Mouse (Mus musculus): Measurements from ENCODE around the gene Cstad. TPM values are rescaled to one million over a fixed set of nuclear protein-coding genes. Genes with fewer than 3 reads are reported as not detected.
A peak's percentile ranks its signal among the peaks of the same experiment; 100 is the strongest.

The Cstad gene
- total RNA-seq, 4 experiments from 2014 or later: 0.69 to 2.3 (median 1.5) TPM

DNA sequence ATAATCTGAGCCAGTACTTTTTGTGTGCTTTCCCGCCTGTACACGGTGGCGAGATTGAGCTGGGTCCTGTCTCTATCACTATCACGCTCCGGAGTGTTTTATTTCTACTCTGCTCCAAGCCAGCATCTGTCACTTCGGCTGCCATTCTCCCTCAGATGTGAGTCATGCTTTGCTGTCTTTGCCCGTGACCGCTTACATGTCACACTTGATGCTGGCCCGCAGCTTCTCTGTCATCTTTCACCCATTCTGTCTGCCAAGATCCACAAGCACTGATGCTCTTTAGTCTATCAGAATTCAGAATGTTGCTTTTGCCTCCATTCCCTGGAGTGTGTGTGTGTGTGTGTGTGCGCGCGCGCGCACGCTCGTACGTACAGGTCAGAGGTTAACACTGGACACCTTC lies 33.5 kb downstream of the Cstad start:
- DNase-seq (ENCODE audit: low spot score): no peak

DNA sequence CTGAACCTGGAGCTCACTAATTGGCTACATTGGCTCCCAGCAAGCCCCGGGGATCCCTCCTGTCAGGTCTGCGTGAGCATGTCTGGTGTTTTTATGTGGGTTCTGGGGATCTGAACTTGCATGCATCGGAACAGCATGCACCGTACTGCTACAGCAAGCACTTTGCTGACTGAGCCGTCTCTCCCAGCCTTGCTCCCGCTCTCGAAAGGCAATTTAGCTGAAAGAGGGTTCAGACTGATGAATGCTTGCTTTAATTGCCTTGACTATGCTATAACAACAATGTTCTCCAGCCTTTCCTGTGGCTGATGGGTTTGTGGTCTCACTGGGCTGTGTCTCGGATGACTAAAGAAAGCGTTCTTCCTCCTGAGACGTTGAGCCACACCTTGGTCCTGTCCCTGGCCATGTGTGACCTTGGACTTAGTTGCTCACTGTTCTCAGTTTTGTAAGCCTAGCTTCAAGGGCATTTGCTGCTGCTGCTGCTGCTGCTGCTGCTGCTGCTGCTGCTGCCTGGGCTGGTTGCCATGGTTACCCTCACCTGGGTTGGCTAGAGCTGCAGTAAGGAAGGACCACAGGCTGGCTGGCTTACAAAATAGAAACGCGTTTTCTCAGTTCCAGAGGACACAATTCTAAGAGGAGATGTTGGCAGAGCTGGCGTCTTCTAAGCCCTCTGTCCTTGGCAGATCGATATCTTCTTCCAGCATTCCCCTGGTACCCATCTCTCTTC lies 34.4 kb downstream of the Cstad start:
- no peak for DNase-seq (ENCODE audit: low spot score)

DNA sequence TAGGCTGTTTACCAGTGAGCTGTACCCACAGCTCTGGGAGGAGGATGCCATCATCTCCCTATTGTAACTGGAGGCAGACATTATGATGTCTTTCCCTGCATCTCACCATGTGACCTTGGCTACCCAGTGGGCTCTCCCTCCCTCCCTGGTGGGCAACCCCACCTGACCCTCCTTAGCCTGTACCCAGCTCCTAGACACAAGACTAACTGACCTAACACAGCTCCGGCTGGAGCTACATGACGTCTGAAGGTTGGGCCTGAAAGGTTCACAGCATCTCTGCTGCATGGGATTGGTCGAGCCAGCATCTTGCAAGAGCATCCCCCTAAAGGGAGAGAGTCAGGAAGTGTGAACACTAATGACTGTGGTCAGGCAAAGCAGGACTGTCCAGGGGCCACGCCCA lies 35.0 kb downstream of the Cstad start:
- no peak for DNase-seq (ENCODE audit: low spot score)

DNA sequence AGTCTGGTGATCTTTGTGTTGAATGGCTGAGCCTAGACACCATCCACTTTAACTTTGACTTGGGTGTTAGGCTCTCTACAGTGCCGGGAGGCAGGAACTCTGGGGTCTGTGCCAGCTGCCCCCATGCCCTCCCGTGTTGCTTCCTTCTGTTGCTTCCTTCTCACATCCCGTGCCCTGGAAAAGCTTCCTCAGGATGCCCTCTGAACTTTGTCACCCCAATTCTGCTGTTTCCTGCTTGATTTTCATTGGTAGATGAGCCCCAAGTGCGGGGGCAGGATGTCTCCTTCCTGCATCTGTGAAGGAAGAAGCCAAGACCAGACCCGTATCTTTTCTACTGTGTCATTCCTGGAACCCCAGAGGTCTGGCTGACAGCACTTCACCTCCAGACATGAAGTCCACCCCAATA lies 41.4 kb downstream of the Cstad start:
- DNase-seq (ENCODE audit: low spot score): peak; percentile 43

DNA sequence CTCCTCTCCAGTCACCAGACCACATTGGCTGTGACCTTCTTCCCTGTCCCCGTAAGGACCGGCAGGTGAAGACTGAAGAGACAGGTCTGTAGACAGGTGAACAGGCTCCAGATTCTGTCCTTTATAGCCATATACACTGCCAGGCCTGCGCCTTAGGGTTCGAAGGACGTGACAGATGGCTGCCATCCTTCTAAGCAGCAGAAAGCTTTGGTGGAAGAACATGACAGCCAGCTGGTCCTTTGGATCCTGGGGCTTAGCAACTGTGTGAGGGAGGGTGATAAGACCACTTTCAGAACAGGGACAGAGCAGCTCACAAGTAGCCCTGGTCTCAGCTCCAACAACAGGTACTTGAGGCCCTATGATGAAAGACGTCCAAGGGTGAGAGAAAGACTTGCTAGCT lies 43.2 kb downstream of the Cstad start:
- no peak for DNase-seq (ENCODE audit: low spot score)

DNA sequence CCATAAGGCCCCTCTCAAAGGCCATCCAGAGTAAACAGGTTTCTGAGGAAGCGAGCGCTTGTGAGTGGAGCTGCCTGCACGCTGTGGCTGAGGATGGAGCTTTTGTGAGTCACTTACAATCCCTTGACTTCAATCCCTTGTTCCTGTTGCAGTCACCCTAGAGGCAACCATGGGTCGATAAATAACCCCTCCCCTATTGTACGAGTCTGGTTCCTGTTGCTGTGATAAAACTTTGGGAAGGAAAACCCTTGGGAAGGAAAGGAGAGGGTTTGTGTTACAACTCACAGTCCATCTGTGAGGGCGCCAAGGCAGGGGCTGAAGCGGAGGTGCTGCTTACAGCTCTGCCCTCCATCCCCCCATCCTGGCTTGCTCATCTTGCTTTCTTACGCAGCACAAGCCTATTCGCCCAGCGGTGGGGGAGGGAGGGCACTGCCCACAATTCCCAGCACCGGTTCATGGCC lies 45.2 kb downstream of the Cstad start:
- no peak for DNase-seq (ENCODE audit: low spot score)

DNA sequence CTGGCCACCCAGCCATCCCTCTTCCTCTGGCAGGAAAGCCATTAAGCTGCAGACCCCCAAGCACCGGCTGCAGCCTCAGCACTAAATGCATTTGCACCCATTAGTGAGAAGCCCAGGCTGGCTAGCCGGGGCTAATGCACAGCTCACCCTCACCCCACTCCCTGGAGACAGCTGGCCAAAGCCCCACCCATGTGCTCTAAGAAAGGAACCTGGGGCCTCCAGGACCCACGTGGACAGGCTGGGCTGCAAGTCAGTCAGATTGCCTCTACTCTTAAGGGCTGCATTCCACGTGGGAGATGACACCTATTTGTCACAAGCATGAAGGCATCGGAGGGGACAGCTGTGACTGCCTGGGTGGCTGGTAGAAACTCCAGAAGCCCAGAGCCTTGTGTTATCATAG lies 48.0 kb downstream of the Cstad start:
- no peak for DNase-seq (ENCODE audit: low spot score)

DNA sequence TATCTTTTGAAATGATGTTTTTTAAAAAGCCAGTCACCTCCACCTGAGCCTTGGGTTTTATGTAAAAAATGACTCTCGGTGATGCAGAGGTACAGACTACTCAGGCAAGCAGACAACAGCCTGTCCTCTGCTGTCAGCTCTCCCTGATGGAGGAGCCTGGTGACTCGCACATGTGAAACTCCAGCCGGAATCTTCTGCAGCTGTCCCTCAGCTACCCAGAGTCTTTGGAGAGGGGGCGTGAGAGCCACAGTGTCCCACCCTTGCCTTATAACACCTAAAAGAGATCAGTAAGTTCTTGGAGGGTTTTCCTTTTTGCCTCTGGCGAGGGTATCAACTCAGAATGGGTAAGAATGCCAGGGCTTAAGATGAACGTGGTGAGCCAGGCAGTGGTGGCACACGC lies 48.6 kb downstream of the Cstad start:
- DNase-seq (ENCODE audit: low spot score): no peak

DNA sequence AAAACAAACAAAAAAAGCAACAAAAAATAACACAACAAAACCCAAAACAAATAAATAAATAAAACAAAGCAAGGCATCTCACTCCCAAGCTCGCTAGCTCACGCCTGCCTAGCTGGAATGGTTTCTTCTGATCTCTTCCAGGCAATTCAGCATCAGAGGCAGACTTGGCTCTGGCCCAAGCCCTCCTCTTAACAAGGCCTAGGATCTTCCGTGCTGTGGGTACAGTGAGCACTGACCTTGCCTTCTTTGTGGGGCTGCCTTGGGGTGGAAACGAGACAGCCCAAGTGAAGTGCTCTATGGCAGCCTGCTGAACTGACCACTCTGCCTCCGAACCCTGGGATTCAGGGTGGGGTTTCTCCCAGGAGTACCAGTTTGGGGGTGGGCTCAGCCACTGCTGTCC lies 52.0 kb downstream of the Cstad start:
- DNase-seq (ENCODE audit: low spot score): no peak

DNA sequence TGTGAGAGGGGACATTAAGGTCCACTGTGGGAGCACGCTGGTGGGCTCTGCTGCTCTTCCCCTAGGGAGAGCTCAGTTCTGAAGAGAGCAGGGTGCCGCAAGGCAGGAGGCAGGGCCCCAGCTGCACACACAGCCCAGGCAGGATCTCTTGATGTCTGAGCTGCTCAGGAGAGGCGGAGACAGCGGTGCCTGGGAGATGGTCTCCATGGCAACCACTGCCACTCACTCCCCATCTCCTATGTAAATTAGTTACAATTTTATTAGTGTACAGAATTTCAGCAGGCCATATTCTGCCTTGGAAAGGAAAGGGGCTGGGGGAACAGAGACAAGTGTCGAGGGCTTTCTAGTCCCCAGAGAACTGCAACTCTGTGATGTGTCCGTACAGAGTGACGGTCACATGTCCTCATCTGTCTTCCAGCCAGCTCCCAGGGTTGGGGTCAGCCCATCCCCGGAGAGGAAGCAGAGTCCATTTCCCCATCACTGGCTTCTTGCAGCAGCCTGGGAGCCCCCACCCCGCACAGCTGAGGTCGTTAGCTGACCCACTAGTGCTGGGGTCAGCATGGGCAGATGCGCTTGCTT lies 52.6 kb downstream of the Cstad start:
- DNase-seq (ENCODE audit: low spot score): no peak

DNA sequence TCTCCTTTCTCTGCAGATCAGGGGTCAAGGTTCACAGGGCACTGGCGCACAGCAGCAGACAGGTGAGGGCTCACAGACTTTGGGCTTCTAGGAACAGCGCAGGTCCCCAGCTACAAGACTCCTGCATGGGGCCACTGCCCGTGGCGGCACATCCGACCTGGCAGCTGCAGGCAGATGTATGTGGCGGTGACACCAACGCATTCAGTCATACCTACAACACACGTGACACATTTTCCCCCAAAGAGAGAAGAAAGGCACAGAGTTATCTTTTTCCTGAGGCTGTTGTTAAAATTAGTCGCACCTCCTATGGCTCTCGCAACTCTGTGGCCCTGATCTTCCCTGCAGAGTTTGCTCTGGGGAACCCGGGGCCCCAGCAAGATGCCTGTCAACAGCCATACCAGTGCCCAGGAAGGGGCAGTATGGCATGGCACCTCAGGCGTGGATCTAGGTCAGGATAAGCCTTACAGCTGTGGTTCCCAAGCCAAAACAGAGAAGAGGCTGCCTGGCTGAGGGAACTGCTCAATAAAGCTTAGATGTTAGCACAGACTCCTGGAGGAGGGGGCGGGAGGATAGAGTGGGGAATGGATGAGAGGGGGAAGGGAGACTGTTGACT lies 53.1 kb downstream of the Cstad start:
- no peak for DNase-seq (ENCODE audit: low spot score)

DNA sequence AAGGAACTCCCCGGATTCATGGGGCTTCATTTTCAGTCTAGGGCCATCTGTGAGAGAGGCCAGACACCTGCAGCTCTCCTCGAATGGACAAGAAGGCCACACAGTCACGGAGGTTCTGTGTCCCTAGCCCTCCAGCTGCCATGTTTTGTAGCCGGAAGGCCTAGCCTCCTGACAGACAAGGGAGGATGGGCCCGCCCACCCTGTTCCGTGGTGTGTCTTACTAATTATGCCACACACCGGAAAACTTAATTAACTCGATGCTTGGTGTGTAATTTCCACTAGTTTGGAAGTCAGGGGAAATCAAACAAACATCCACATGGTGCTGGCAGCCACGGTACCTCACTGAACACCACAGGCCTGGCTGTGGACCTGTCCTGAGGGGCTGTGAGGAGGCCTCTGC lies 55.4 kb downstream of the Cstad start:
- DNase-seq (ENCODE audit: low spot score): no peak

DNA sequence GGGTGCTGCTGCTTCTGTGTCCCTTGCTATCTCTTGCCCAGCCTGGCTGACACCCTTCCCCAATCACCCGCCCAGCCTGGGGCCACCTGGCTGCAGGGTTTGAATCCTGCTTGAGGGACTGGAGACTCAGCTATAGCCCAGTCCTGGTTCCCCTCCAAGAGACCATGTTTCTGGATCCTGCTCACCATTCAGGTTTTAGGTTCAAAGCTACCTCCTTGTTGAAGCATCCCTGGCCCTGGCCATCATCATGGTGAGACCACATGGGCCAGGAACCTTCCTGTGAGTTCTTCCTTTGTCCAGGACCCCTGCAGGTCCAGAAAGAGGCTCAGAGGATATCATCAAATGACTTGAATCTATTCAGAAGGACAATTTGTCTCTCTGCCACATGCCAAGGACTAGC lies 57.0 kb downstream of the Cstad start:
- no peak for DNase-seq (ENCODE audit: low spot score)

DNA sequence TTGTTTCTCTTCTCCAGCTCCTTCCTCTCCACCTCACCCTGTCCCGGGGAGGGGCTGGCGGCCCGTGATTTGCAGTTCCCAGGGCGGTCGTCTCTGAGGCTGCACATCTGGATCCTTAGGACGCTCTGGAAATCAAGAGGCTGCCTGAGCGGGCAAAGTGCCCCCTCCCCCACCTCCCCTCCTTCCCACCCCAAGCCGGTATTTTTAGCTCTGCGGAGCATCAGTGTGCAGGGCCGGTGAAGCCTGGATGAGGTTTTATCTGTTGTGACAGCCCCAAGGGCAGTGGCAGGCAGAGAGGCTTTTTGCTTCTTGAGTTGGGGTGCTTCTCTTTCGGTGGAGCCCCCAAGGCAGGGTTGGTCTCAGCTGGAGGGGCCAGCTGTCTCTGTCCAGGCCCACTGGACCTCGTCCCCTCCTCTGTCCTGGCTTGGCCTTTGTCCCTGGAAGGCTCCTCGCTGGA lies 57.8 kb downstream of the Cstad start:
- peak; percentile 41 for DNase-seq (ENCODE audit: low spot score)

DNA sequence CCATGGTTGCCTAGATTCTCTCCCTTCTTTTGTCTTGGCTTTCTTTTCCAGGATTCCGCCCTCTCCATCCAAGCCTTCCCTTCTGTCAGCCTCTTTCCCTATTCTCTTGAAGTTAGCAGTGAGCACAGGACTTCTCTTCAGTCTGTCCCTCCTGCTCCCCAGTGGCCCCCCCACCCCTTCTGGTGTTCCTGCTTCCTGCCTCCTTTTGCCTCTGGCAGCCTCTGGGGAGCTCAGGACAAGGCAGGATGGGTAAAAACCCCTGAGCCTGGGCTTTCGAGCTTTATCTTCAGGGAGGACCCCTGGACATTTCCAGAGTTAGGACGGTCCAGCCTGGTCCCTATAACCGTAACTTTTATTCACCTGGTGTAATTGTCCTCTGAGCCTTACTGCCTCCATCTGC lies 58.2 kb downstream of the Cstad start:
- DNase-seq (ENCODE audit: low spot score): no peak

DNA sequence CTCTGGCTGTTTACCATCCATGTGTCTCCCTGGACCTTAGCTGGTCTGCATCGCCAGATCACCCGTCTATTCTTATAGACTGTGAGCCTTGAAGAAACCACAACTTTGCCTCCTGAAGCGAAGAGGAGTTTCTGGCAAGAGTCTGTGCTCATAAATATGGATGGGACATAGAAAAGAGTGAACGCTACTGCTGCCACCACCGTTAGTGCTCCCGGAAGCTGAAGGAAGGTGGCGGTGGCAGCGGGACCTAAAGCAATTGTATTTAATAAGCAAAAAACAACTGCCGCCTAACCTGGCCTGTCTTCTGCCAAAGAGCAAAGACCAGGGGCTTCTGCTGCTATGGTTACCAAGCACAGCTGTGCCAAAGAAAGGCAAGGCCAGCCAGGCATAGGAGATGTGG lies 59.3 kb downstream of the Cstad start:
- DNase-seq (ENCODE audit: low spot score): no peak

DNA sequence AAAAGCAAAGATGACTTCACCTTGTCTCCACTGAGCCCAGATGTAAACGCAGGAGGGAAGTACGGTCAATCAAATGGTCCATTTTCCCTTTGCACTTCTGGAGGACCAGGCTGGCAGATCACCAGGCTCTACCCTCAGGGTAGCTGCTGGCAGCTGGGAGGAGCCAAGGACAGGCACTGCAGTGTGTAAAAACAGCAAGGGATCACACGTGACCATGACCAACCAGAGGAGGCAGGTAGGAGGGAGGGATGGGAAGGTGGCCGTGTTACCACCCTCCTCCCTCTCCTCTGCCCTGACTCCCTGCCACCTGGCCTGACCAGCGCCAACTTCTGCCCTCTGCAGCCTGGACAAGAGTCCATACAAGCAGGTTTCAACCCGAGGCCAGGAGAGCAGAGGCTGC lies 59.7 kb downstream of the Cstad start:
- DNase-seq (ENCODE audit: low spot score): no peak

DNA sequence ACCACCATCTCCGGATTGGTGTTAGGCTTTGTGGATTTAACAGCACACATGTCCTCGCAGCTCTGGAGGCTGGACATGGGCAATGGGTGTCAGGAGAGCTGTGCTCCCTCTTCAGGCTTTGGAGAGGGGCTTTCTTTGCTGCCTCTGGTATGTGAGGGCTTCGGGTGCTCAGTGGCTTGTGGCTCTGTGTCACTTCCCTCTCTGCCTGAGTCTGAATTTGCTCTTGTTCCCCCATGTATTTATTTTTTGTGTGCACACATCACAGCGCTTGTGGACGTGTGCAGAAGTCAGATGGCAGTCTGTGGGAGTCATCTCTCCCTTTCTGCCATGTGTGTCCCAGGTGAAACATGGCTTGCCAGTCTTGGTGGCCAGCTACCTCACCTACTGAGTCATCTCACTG lies 60.9 kb downstream of the Cstad start:
- DNase-seq (ENCODE audit: low spot score): no peak

DNA sequence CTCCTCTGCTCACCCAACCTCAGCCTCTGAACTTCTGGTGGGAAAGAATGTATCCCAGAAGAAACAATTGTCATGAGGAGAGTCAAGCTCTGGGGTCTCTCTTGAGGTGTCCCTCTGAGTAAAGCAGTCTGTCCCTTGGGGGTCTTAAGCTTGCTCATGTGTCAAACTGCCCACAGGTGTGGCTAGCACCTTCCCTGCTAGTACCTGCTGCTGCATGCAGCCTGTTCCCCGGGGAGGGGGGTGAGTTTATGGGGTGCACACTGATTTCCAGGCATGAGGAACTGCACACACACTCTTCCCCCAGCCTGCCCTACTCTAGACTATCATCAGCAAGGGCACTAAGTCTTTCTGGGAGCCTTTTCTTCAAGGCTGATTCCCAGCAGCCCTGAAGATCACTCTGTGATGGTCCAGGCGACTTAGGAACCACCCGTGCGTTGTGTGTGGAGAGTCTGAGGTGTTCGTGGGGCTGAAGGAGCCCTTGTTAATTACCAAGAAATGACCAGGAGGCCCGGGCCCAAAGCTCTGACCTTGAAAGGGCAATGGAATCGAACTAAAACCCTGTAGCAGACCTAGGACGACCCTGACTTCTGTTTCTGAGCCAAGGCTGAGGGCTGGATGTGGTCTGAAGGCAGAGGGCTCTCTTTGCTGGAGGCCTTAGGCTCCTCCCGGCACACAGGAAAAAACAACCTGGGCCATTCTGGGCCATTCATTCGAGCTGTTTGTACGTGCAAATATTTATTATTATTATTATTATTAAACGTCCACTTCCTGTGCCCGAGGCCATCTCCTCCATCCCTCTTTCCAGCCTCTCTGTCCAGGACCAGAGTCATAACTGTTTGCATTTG lies 62.1 kb downstream of the Cstad start:
- no peak for DNase-seq (ENCODE audit: low spot score)

DNA sequence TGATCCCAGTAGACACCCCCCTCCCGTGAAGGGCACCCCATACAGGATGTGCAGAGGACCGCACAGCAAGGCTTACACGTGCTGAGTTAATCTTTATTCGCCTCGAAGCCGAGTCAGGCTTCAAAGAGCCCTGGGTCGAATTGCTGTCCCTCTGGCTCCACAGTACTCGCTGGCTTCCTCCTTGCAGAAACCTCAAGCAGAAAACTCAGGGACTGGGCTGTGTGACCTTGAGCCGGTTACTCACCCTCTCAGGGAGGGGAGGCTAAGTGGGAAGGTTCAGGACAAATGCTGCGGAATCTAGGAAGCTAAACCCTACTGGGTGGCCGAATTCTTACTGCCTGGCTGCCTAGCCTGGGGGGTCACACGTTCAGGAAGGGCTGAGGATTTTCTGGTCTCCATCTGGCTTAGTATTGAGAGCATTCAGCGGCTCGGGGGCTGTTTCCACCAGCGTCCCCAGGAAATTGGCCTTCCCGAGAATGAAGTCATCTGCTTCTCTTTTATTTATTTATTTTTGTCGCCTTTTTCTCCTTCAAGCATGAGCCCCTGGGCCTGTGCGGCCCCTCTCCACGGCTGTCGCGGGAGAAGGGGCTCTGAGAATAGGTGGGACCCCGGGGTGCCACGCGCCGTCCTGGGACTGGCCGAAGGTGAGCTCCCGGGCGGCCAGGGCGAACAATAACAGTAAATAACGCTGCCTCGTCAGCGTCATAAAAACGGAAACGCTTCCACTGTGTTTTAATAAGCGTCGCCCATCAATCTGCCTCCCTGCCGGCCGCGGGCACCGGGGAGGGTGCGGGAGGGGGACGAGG lies 63.0 kb downstream of the Cstad start:
- DNase-seq (ENCODE audit: low spot score): peak; percentile 61

DNA sequence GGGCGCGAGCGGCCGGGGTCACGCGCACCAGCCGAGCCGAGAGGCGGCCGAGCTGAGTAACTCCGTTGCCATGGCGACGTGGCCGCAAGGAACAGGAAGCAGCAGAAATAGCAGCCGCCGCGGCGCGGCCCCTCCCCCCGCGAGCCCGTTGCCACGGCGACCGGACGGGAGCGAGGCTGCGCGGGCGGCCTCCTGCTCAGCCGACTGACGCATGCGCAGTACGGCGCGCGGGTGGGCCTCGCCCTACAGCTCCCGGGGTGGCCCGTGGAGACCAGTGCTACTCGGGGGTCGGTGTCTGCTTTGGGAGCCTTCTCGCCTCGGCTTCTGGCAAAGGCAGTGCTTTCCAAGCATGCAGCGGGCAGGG lies 63.6 kb downstream of the Cstad start:
- peak; percentile 97 for DNase-seq (ENCODE audit: low spot score)

All from heart, adult 8-10 months (tissue).